Mouse (Mus musculus) liver, embryonic 14.5 days (tissue): Measurements from ENCODE around the gene Ppp1r12a.

Experiments
- CTCF ChIP-seq: IDR thresholded peaks from 2 replicates; pipeline ENCODE4 v1.5.1; 2016; ENCODE audit warnings: antibody characterized with exemption, low read depth, control low read depth
- EP300 ChIP-seq: IDR thresholded peaks from 2 replicates; pipeline ENCODE4 v1.6.1; 2016; ENCODE audit warnings: antibody characterized with exemption, low read depth

DNA sequence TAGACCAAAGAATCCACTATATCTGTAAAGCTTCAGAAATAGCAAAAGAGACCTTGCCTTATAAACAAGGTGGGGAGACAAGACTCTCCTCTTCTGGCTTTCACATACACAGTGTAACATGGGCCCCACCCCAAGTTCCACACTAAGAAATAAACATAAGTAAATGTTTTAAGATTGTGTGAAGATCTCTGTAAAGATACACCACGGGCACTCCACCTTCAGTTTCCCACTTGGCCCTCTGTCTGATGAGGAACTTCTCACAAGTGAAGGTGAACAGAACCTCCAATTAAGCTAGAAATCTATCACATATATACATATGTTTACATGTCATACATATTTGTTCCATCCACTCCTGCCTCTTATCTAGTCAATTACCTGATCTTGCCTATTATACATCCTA lies 42.6 kb upstream of the Ppp1r12a start:
- no peak for TF ChIP-seq EP300
- no peak for TF ChIP-seq CTCF
